Mouse (Mus musculus) brain, embryonic 14.5 days (tissue): ENCODE data around the gene Plekha4.
A peak's percentile ranks its signal among the peaks of the same experiment; 100 is the strongest.

ENCODE experiments used
- CTCF ChIP-seq: fragments of 200-500 bp; IDR thresholded peaks from 2 replicates; pipeline ENCODE4 v1.5.1; 2012; ENCODE audit warnings: inconsistent platforms, mild to moderate bottlenecking, moderate library complexity, borderline replicate concordance; ENCODE audit not compliant: insufficient read depth, insufficient read length; ENCODE audit errors: extremely low read depth
- POLR2A ChIP-seq: fragments of 200-500 bp; IDR thresholded peaks from 2 replicates; pipeline ENCODE4 v1.6.1; 2012; ENCODE audit warnings: mild to moderate bottlenecking, inconsistent platforms, borderline replicate concordance; ENCODE audit not compliant: poor library complexity, insufficient read depth, insufficient read length, severe bottlenecking; ENCODE audit errors: extremely low read depth

DNA sequence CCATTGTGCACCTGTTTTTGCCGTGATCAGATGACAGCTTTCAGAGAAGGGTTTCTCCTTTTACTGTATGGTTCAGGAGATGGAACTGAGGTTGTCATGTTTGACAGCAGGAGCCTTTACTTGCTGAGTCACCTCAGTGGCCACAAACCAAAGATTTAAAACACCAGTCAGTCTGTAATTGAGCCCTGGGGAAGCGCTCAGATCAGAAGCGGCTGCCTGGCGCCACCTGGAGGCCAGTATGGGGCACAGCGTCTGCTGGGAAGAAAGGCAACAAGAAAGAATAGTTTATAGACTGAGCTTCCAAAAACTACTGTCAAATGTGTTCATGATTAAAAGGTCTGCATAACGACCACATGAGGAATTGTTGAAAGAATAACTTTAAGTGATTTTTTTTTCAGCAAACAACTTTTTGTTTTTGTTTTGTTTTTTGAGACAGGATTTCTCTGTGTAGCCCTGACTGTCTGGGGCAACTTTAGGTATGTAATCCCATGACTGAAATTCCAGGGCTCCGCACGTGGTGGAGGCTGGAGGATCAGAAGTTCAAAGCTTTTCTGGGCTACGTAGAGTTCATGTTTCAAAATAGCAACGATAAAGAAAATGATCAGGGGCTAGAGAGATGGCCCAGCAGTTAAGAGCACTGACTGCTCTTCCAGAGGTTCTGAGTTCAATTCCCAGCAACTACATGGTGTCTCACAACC lies 67.1 kb downstream of the Plekha4 start:
- TF ChIP-seq POLR2A (no peak), CTCF (peak; percentile 97)
